Mouse (Mus musculus): ENCODE data around the gene Gm28048.

GRCm38 (mm10) chr11:22991218-22991835 lies 9.4 kb upstream of the Gm28048 start:
- TF ChIP-seq CTCF (IDR thresholded peaks at IDR 0.05; ENCODE audit: low read depth, low read length) (no peak), POLR2A (IDR thresholded peaks at IDR 0.05; ENCODE audit: borderline replicate concordance, low read depth, low read length) (no peak)
